Mouse (Mus musculus) limb, embryonic 13.5 days (tissue): ENCODE results near the gene Macrod1. TPM values are rescaled to one million over a fixed set of nuclear protein-coding genes. Genes with fewer than 3 reads are reported as not detected.

ENCODE experiments used
- ATAC-seq: fragments of 200-750 bp; cut with Nextera tagmentation; 2 replicates; pipeline ENCODE4 v1.8.0; 2017; ENCODE audit warnings: low read depth, moderate number of reproducible peaks, moderate TSS enrichment; ENCODE audit not compliant: low FRiP score
- H3K27ac ChIP-seq: fragments of 300-500 bp; sonication (generic); 2 replicates; pipeline ENCODE4 v1.5.1; 2015; ENCODE audit warnings: inconsistent platforms, mild to moderate bottlenecking, moderate library complexity
- H3K27me3 ChIP-seq: fragments of 300-500 bp; sonication (generic); 2 replicates; pipeline ENCODE4 v1.6.1; 2015; ENCODE audit warnings: mild to moderate bottlenecking, inconsistent platforms
- H3K36me3 ChIP-seq: fragments of 300-500 bp; sonication (generic); 2 replicates; pipeline ENCODE4 v1.6.1; 2015; ENCODE audit warnings: inconsistent platforms, mild to moderate bottlenecking, moderate library complexity
- H3K4me1 ChIP-seq: fragments of 300-500 bp; sonication (generic); 2 replicates; pipeline ENCODE4 v1.6.1; 2015; ENCODE audit warnings: inconsistent platforms
- H3K4me2 ChIP-seq: fragments of 300-500 bp; sonication (generic); replicated peaks from 2 replicates; pipeline ENCODE4 v1.6.1; 2015; ENCODE audit warnings: inconsistent platforms, mild to moderate bottlenecking, moderate library complexity
- H3K4me3 ChIP-seq: fragments of 300-500 bp; sonication (generic); 2 replicates; pipeline ENCODE4 v1.5.1; 2015; ENCODE audit warnings: moderate library complexity, mild to moderate bottlenecking, inconsistent platforms
- H3K9ac ChIP-seq: fragments of 300-500 bp; sonication (generic); 2 replicates; pipeline ENCODE4 v1.6.1; 2015; ENCODE audit warnings: mild to moderate bottlenecking, inconsistent platforms
- H3K9me3 ChIP-seq: fragments of 300-500 bp; sonication (generic); 2 replicates; pipeline ENCODE4 v1.6.1; 2016; ENCODE audit warnings: inconsistent platforms
- WGBS: fragments of 180-500 bp; shearing (Covaris S2); methylation state at CpG from one replicate; pipeline ENCODE4 v1.1.7; 2015; 5-methylcytosine and 5-hydroxymethylcytosine counted together
- polyA plus RNA-seq: library from polyadenylated mRNA; unstranded; fragments of >200 nt; fragmentation: Nextera tagmentation; extraction: Ambion mirVana; gene quantifications from 2 replicates; pipeline ENCODE4 v1.2.1, GENCODE M21; 2015

Macrod1 gene
- polyA plus RNA-seq, 1 experiment from 2014 or later = 13.3 TPM

DNA sequence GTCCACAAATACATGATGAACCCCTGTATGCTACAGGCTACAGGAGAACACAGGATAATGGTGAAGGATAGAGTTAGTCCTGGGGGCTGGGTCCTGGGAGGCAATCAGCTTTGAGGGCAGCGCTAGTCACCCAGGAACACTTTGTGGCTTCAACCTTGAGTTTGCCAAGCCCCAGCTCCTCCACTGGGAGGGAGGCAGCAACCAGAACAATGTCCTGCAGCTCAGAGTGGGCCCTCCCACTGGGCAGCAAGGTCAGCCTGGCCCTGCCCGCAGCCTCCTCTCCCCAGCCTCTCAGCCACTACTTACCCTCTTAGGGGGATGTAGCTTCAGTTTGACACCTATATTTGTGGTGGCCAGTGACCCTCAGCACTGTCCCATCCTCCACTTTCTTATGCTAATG lies 111.8 kb downstream of the Macrod1 start:
- peaks cover 57% of the 10 kb centered on the region for H3K27me3 ChIP-seq
- H3K9me3 ChIP-seq = no peaks in the 10 kb centered on the region
- WGBS = 44% methylated on average over 2 of the region's 2 CpGs
- no peak overlapping the region for H3K27ac ChIP-seq
- no peak overlapping the region for H3K4me2 ChIP-seq
- no peaks in the 10 kb centered on the region for H3K36me3 ChIP-seq
- peaks cover 53% of the 10 kb centered on the region for H3K4me1 ChIP-seq
- ATAC-seq = no peak
- no peak overlapping the region for H3K9ac ChIP-seq
- no peak overlapping the region for H3K4me3 ChIP-seq

DNA sequence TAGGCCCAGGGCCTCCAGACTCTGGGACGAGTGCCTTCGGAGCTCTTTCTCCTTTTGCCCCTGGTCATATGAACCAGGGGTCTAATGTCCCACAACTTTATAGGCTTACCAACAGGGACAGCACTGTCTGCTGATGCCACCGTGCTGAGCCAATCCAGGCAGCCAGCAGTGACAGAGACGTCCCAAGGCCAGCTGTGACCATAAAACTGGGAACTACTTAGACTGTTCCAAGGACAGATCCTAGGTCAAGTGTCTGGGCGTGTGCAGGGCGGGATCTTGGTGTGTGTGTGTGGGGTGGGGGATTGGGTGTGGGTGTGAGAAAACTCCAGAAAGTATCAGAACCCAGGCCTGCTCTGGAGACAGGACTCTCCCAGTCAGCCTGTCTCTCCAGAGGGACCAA lies 114.3 kb downstream of the Macrod1 start:
- Histone ChIP-seq H3K9ac (no peak overlapping the region), H3K27me3 (peaks cover 38% of the 10 kb centered on the region), H3K4me1 (peaks cover 52% of the 10 kb centered on the region), H3K36me3 (no peaks in the 10 kb centered on the region), H3K4me3 (no peak overlapping the region), H3K27ac (no peak overlapping the region), H3K9me3 (no peaks in the 10 kb centered on the region), H3K4me2 (no peak overlapping the region)
- no peak for ATAC-seq
- WGBS = 56% methylated on average over 6 of the region's 6 CpGs

DNA sequence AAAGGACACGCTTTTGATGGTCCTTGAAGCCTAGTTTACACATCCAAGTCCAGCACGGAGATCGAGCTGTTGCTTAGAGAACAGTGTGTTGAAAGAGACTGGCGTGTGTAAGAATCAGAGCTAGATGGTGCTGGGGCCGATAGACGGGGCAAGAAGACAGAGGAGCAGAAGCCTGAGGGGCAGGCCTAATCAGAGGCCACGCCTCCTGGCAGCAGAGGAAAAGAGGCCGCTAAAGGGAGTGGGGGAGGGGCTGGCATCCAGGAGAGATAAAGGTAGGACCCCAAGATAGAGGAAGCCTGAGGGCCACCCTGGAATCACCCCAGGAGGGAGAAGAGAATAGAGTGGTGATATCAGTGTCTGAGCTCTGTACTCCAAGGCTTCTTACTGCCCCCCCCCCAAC lies 114.8 kb downstream of the Macrod1 start:
- no peak overlapping the region for H3K4me2 ChIP-seq
- no peak overlapping the region for H3K9ac ChIP-seq

DNA sequence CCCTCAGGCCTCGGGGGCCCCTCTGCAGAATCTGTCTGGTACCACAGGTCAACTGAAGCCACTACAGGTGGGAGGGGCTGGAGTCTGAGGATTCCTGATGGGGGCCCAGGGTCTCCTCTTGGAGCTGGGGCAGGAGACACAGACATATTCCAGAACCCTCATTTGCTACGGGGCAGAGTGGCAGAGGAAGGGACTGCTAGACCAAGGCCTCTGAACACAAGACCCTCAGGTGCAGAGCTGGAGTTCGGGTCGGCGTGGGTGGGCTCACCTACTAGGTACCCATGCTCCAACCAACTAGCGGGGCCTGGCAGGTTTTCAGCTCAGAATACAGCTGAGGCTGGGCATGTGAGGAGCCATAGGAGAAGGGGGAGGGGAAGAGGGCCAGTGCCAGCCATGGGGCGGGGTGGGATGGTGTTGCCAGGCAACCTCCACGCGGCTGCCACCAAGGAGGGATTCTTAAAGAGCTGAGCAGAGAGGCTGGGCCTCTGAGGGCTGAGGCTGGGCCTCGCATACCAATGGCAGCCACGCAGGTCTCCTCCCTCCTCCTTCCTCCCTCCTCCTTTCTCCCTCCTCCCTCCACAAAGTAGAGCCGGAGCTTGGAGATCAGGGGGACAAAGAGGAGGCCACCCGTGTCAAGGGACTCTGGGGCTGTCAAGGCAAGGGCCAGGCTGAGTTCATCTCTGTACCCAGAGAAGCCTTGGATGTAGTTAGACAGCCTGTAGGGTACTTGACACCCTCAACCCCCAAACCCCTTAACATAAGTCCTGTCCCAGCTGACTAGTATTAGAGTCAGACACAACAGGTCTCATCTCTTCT lies 115.6 kb downstream of the Macrod1 start:
- Histone ChIP-seq H3K4me1 (peaks cover 51% of the 10 kb centered on the region), H3K27me3 (peaks cover 25% of the 10 kb centered on the region), H3K9me3 (no peaks in the 10 kb centered on the region), H3K27ac (peak overlapping the region; percentile 39), H3K4me2 (peak overlapping the region; percentile 21), H3K9ac (no peak overlapping the region), H3K4me3 (no peak overlapping the region), H3K36me3 (no peaks in the 10 kb centered on the region)
- WGBS = 8% methylated on average over 12 of the region's 13 CpGs
- peak; percentile 83 for ATAC-seq

More for the DNA sequence above, 114.8 kb downstream of the Macrod1 start:
- peaks cover 53% of the 10 kb centered on the region for H3K4me1 ChIP-seq
- no peak overlapping the region for H3K27ac ChIP-seq
- no peaks in the 10 kb centered on the region for H3K9me3 ChIP-seq
- H3K4me3 ChIP-seq = no peak overlapping the region
- 12% methylated on average over 8 of the region's 8 CpGs for WGBS
- ATAC-seq = no peak
- H3K36me3 ChIP-seq = no peaks in the 10 kb centered on the region
- H3K27me3 ChIP-seq = peaks cover 33% of the 10 kb centered on the region

DNA sequence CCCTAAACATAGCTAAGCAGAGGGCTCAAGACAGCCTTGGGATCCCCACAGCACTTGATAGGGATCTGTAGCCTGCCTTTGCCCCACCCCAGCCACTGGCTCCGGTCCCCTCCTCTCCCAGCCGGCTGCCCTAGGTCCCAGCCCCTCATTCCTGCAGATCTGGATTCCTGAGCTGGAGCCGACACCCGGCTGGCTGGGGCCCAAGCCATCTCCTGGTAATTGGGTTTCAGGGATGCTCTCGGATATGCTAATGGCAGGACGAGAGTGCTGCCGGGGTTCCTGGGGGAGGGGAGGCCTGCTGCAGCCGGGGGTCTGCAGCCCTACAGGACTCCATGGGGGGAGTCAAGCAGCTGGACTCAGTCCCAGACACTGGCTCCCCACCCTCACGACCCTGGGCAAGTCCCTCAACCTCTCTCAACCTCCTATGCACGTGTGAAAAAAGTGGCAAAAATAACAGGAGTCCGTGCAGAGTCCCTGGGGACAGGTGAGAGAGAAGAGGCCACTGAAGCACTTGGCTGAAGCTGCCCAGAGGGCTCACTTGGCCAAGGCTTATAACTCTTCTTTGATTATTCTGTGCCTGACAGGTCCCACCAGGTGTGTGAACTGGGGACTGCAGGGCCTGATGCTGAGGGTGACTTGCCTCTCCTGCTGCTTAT lies 119.6 kb downstream of the Macrod1 start:
- Histone ChIP-seq H3K36me3 (no peaks in the 10 kb centered on the region), H3K4me2 (0 out of 2 replicates have a peak overlapping the region, but pooled peaks have one; percentile 16), H3K4me1 (peaks cover 76% of the 10 kb centered on the region), H3K27me3 (peaks cover 19% of the 10 kb centered on the region; the same call in 1 of the 2 replicates), H3K27ac (no peak overlapping the region), H3K9ac (0 out of 2 replicates have a peak overlapping the region, but pooled peaks have one; percentile 36), H3K9me3 (no peaks in the 10 kb centered on the region), H3K4me3 (no peak overlapping the region)
- 6% methylated on average over 11 of the region's 11 CpGs for WGBS
- ATAC-seq = no peak

DNA sequence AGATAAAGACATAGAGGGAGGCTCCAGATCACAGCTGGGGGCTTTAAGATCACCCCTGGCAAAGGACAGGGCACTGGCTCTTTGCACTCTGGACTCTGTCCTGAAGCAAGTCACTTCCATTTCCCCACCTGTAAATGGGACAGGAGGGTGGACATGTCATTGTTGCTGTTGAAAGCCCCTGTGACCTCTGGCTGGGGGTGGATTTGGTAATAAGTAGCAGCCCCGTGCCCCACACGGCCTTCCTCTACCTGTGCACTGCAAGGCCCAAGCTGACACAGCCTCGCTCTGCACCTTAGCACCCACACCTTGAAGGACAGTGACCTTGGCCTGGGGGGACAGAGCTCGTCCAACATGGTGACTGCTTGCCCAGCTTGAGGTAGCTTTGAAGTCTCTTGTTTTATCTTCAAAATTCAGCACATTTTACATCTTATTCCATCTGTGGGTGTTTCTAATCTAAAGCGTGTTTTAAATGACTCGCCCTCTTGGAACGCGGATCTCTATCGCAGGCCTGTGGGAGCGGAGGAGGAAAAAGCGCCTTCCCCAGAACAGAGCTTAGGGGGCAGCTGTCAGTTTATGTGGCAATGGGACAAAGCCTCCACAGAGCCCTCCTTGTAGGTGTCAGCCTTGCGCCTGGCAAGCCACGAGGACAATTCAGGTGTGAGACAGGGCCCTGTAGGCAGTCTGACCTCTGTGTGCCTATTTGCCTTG lies 121.3 kb downstream of the Macrod1 start:
- Histone ChIP-seq H3K27me3 (peaks cover 19% of the 10 kb centered on the region; the same call in 1 of the 2 replicates), H3K4me2 (no peak overlapping the region), H3K4me1 (peaks cover 74% of the 10 kb centered on the region), H3K9ac (no peak overlapping the region), H3K9me3 (no peaks in the 10 kb centered on the region), H3K27ac (no peak overlapping the region), H3K4me3 (no peak overlapping the region), H3K36me3 (no peaks in the 10 kb centered on the region)
- ATAC-seq = no peak
- WGBS = 47% methylated on average over 13 of the region's 13 CpGs

DNA sequence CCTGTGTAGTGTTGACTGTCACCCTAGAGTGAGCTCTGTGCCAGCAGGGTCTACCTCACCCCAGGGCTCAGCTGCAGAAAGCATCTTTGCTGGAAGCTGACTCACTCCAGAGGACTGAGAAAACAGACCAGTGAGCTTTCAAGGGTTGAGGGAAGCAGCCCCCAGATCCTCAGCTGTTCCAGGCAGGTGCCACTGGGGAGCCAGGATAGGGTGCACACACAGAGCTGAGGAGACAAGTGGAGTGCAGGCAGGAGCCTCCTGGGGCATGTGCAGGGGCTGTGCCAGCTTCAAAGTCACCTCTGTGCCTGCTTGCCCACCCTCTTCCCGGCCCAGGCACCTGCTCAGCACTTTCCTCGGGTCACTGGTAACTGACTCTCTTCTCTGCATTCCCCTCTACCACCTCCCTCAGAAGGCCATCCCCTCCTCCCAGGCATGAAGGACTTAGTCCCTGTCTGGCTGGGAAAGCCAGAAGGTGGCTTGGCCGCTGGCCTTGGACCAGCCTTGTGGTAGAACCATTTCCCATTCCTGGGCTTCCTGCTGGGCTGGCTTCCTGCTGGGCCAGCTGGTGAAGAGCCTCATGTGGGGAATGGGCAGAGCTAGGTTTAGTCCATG lies 122.3 kb downstream of the Macrod1 start:
- no peak for ATAC-seq
- no peaks in the 10 kb centered on the region for H3K36me3 ChIP-seq
- no peak overlapping the region for H3K9ac ChIP-seq
- WGBS = 31% methylated on average over 3 of the region's 3 CpGs
- H3K4me1 ChIP-seq = peaks cover 74% of the 10 kb centered on the region
- H3K4me2 ChIP-seq = no peak overlapping the region
- H3K9me3 ChIP-seq = no peaks in the 10 kb centered on the region
- H3K27me3 ChIP-seq = peaks cover 28% of the 10 kb centered on the region
- H3K27ac ChIP-seq = no peak overlapping the region
- H3K4me3 ChIP-seq = no peak overlapping the region

DNA sequence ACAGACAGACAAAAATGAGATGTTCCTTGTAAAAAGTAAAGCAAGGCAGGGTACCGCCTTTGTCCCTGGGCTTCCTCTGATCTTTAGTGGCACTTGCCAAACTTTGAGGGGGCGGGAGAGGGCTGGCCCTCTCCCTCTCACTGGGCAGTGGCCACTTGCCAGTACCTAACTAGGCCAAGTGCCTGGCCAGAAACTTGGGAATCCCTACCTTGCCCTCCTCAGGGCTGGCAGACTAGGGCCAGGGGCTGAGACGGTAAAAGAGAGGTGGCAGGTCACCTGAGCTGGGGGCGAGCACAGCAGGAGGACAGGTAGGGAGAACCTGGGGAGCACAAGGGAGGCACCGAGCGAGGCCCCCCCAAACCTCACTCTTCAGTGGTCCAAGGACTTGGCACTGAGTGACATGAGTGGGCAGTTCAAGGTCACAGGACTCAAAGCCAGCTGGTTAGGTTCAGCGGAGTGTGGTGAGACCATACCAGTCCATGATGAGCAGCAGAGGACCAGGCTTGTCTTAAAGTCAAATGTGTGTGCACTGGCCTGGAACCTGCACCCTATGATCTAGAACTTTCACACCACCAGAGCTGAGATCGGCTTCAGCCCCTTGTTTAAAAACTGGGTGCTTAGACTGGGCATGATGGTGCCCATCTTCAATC lies 124.3 kb downstream of the Macrod1 start:
- WGBS = 78% methylated on average over 8 of the region's 8 CpGs
- Histone ChIP-seq H3K4me1 (peaks cover 75% of the 10 kb centered on the region), H3K9me3 (no peaks in the 10 kb centered on the region), H3K4me2 (no peak overlapping the region), H3K36me3 (no peaks in the 10 kb centered on the region), H3K27ac (no peak overlapping the region), H3K4me3 (no peak overlapping the region), H3K27me3 (peaks cover 43% of the 10 kb centered on the region), H3K9ac (no peak overlapping the region)
- no peak for ATAC-seq

DNA sequence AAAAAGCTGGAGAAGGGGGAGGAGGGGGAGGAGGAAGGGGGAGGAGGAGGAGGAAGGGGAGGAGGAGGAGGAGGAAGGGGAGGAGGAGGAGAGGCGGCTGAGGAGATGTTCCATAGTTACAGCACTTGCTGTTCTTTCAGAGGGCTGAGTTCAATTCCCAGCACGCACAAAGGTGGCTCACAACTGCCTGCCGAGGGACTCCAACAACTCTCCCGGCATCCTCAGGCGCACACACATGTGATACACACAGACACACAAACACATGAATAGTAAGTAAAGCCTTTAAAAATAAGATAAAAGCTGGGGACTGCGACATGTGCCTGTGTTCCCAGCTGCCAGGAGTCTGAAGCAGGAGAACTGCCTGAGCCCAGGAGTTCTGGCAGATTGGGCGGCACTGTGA lies 124.9 kb downstream of the Macrod1 start:
- no peaks in the 10 kb centered on the region for H3K9me3 ChIP-seq
- no peak overlapping the region; the same call in 1 of the 2 replicates for H3K4me2 ChIP-seq
- peaks cover 49% of the 10 kb centered on the region for H3K27me3 ChIP-seq
- H3K36me3 ChIP-seq = no peaks in the 10 kb centered on the region
- no peak for ATAC-seq
- H3K27ac ChIP-seq = no peak overlapping the region
- peaks cover 75% of the 10 kb centered on the region for H3K4me1 ChIP-seq
- 58% methylated on average over 7 of the region's 7 CpGs for WGBS
- H3K4me3 ChIP-seq = no peak overlapping the region
- no peak overlapping the region for H3K9ac ChIP-seq

DNA sequence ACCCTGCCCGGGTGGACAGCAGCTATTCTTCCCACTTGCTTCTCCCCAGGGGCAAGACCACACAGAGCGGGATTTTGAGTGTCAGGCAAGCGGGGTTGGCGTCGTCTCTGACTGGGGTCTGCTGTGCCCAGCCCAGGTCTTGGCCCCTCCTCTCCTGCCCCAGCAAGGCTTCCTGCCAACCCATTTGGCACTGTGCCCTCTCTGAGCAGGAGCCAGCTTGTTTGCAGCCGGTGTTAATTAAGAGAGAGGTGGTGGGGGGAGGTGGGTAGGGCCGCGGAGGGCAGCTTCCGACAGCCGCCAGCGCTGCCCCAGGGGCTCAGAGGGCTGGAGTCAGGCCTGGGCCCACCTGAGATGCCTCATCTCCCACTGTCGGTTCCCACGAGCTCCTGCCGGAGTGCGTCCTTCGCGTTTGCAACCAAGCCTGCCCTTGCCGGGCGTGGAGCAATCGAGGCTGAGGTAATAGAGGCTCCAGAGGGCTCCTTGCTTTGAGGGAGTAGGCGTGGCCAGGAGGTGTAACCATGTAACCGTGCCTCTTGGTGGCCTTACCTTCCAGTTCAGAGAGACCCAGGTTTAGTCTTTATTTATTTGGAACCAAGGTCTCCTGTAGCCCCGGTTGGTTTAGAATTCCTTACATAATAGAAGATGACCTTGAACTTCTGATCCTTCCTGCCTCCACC lies 125.8 kb downstream of the Macrod1 start:
- H3K9ac ChIP-seq = no peak overlapping the region; the same call in 1 of the 2 replicates
- peaks cover 55% of the 10 kb centered on the region for H3K27me3 ChIP-seq
- peak overlapping the region; percentile 11; the same call in 1 of the 2 replicates for H3K27ac ChIP-seq
- no peaks in the 10 kb centered on the region for H3K36me3 ChIP-seq
- H3K4me1 ChIP-seq = peaks cover 74% of the 10 kb centered on the region
- H3K9me3 ChIP-seq = no peaks in the 10 kb centered on the region
- WGBS = 2% methylated on average over 23 of the region's 23 CpGs
- ATAC-seq = peak; percentile 71
- H3K4me2 ChIP-seq = peak overlapping the region; percentile 57
- peak overlapping the region; percentile 22 for H3K4me3 ChIP-seq

DNA sequence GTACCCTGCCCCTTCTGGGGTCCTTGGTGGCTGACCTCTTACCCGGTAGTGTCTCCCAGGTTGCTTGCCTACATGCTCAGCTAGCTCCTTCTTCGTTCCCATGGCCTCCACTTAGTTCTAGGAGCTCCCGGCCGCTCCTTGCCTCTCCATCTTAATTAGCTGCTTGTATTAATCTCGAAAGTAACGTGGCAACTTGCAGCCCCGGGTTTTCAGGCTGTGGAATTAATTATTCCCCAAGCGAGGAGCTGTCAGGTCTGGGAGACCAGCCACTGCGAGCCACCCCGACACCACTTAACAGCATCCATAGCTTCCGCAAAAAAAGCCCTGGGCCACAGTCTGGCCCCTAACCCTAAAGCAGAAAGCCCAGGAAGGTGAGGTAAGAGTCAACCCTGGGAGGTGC lies 126.8 kb downstream of the Macrod1 start:
- no peak overlapping the region; the same call in 1 of the 2 replicates for H3K27ac ChIP-seq
- no peak overlapping the region for H3K4me3 ChIP-seq
- WGBS = 35% methylated on average over 11 of the region's 11 CpGs
- no peaks in the 10 kb centered on the region for H3K9me3 ChIP-seq
- ATAC-seq = no peak
- peaks cover 61% of the 10 kb centered on the region for H3K27me3 ChIP-seq
- no peak overlapping the region for H3K4me2 ChIP-seq
- no peak overlapping the region for H3K9ac ChIP-seq
- H3K36me3 ChIP-seq = no peaks in the 10 kb centered on the region
- peaks cover 66% of the 10 kb centered on the region for H3K4me1 ChIP-seq
